Mouse (Mus musculus): ENCODE measurements around the gene Slc31a2. TPM values are rescaled to one million over a fixed set of nuclear protein-coding genes. Genes with fewer than 3 reads are reported as not detected.

Gene Slc31a2
- polyA plus RNA-seq (2012; rRNA removed) = 30.0 and 35.4 TPM in 2 replicates

DNA sequence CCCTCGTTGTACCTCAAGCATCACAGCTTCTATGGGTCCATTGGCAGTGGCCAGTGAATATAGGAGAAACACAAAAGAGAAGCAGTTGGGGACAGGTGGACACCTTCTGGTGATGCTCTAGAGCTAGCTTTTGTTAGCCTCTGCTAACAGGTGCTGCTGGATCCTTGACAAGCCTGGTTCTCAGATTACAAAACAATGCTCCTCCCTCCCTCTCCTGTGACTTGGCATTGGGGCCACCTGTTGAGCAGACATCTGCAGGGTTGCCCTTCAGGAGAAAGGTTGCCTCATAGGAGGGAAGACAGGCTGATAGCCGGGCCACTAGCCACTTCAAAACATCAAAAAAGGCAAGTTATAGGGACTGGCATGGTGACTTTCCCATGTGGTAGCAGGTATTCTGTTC is at the start of gene Slc31a2:
TSS of gene Slc31a2 (plus strand) at position 287 of the 400 bp plus-strand sequence.

DNA sequence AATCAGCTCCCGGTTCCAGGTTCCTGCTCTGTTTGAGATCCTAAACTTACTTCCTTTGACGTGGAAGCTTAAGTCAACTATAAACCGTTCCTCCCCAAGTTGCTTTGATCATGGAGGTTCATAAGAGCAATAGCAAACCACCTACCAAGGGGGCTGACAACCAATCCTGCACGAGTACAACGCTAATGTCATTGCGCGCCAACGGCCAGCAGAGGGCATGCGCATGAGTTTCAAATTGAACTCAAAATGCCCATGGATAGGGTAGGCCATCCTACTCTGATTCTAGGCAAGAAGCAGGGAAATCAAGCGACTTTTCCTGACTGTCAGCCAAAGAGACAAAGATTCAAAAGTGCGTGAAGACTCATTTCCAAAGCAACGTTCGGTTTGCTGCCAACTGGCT is 31.6 kb upstream of the Slc31a2 start, which contains the start of gene Zfp37:
TSS of gene Zfp37 (minus strand) at position 279 of the 400 bp plus-strand sequence.

Other genes with a start within 250 kb of the Slc31a2 start
- gene Mup20, start 208.4 kb upstream of the Slc31a2 start, polyA plus RNA-seq (2012; rRNA removed) = not detected in 2 replicates
- gene Mup3, start 175.2 kb upstream of the Slc31a2 start, polyA plus RNA-seq (2012; rRNA removed) = 0.24 and 0.41 TPM in 2 replicates
- gene Mup21, start 111.7 kb upstream of the Slc31a2 start, polyA plus RNA-seq (2012; rRNA removed) = not detected in 2 replicates
- 0.36 and 0.57 TPM in 2 replicates for gene Zfp37, start 31.5 kb upstream of the Slc31a2 start, polyA plus RNA-seq (2012; rRNA removed)
- 28.8 and 31.7 TPM in 2 replicates for gene Fkbp15, start 98.0 kb downstream of the Slc31a2 start, polyA plus RNA-seq (2012; rRNA removed)
- gene Slc31a1, start 98.2 kb downstream of the Slc31a2 start, polyA plus RNA-seq (2012; rRNA removed) = 16.5 and 16.7 TPM in 2 replicates
- gene Cdc26, start 146.1 kb downstream of the Slc31a2 start, polyA plus RNA-seq (2012; rRNA removed) = 13.5 and 20.4 TPM in 2 replicates
- gene Prpf4, start 146.2 kb downstream of the Slc31a2 start, polyA plus RNA-seq (2012; rRNA removed) = 13.0 and 14.0 TPM in 2 replicates
- 4.6 and 5.8 TPM in 2 replicates for gene Rnf183, start 172.7 kb downstream of the Slc31a2 start, polyA plus RNA-seq (2012; rRNA removed)
- 6.6 and 6.9 TPM in 2 replicates for gene Wdr31, start 208.3 kb downstream of the Slc31a2 start, polyA plus RNA-seq (2012; rRNA removed)
- 25.1 and 35.0 TPM in 2 replicates for gene Bspry, start 217.5 kb downstream of the Slc31a2 start, polyA plus RNA-seq (2012; rRNA removed)
- 10.2 and 18.2 TPM in 2 replicates for gene Hdhd3, start 240.9 kb downstream of the Slc31a2 start, polyA plus RNA-seq (2012; rRNA removed)

Data from ovary, adult 2 months (tissue).